Mouse (Mus musculus) heart, embryonic 11.5 days (tissue): ENCODE measurements around the gene Mycbp2. TPM values are rescaled to one million over a fixed set of nuclear protein-coding genes. Genes with fewer than 3 reads are reported as not detected.

ENCODE experiments used
- ATAC-seq: fragments of 200-750 bp; cut with Nextera tagmentation; replicated peaks from 2 replicates; pipeline ENCODE4 v1.8.0; 2017; ENCODE audit warnings: moderate library complexity; ENCODE audit not compliant: insufficient number of reproducible peaks, low FRiP score, low TSS enrichment
- H3K27ac ChIP-seq: fragments of 300-500 bp; sonication (generic); 2 replicates; pipeline ENCODE4 v1.5.1; 2014; ENCODE audit warnings: mild to moderate bottlenecking, low read depth, low read length
- H3K27me3 ChIP-seq: fragments of 300-500 bp; sonication (generic); 2 replicates; pipeline ENCODE4 v1.6.1; 2014; ENCODE audit warnings: mild to moderate bottlenecking, low read length, mixed read lengths; ENCODE audit not compliant: control insufficient read depth, insufficient read depth
- H3K36me3 ChIP-seq: fragments of 300-500 bp; sonication (generic); 2 replicates; pipeline ENCODE4 v1.6.1; 2014; ENCODE audit warnings: mild to moderate bottlenecking, low read length, moderate library complexity, mixed read lengths; ENCODE audit not compliant: control insufficient read depth, insufficient read depth
- H3K4me1 ChIP-seq: fragments of 300-500 bp; sonication (generic); 2 replicates; pipeline ENCODE4 v1.6.1; 2014; ENCODE audit warnings: low read length; ENCODE audit not compliant: control insufficient read depth, insufficient read depth
- H3K4me2 ChIP-seq: fragments of 300-500 bp; sonication (generic); 2 replicates; pipeline ENCODE4 v1.6.1; 2014; ENCODE audit warnings: mild to moderate bottlenecking, moderate library complexity
- H3K4me3 ChIP-seq: fragments of 300-500 bp; sonication (generic); 2 replicates; pipeline ENCODE4 v1.5.1; 2014; ENCODE audit warnings: low read depth, low read length
- H3K9ac ChIP-seq: fragments of 300-500 bp; sonication (generic); 2 replicates; pipeline ENCODE4 v1.6.1; 2014; ENCODE audit warnings: mild to moderate bottlenecking, low read depth, low read length, moderate library complexity
- H3K9me3 ChIP-seq: fragments of 300-500 bp; sonication (generic); replicated peaks from 2 replicates; pipeline ENCODE4 v1.6.1; 2016; ENCODE audit warnings: low read length; ENCODE audit not compliant: control insufficient read depth
- WGBS: fragments of 180-500 bp; shearing (Covaris S2); extraction: QIAGEN DNeasy Blood & Tissue Kit; methylation state at CpG from one replicate; pipeline ENCODE4 v1.1.7; 2014; ENCODE audit not compliant: insufficient replicate concordance; 5-methylcytosine and 5-hydroxymethylcytosine counted together
- polyA plus RNA-seq: library from polyadenylated mRNA; unstranded; fragments of >200 nt; fragmentation: Nextera tagmentation; extraction: Ambion mirVana; gene quantifications from 2 replicates; pipeline ENCODE4 v1.2.1, GENCODE M21; 2014

Gene Mycbp2
- polyA plus RNA-seq, 1 experiment from 2014 or later = 19.1 TPM

- no peak overlapping the region for H3K9ac ChIP-seq
- 0 out of 2 replicates have a peak, but pooled peaks cover 2% of the 10 kb centered on the region for H3K36me3 ChIP-seq
- H3K4me2 ChIP-seq = no peak overlapping the region
- WGBS = 90% methylated on average over 8 of the region's 8 CpGs
- no peak for ATAC-seq
- no peak overlapping the region for H3K4me3 ChIP-seq
- H3K9me3 ChIP-seq = no peaks in the 10 kb centered on the region
- no peaks in the 10 kb centered on the region for H3K27me3 ChIP-seq
- H3K4me1 ChIP-seq = no peaks in the 10 kb centered on the region
- no peak overlapping the region for H3K27ac ChIP-seq
Observed at GRCm38 (mm10) chr14:103095826-103096225, 250.8 kb downstream of the Mycbp2 start.

GRCm38 (mm10) chr14:103095036-103095435, 251.6 kb downstream of the Mycbp2 start:
- H3K4me1 ChIP-seq = no peaks in the 10 kb centered on the region
- no peak for ATAC-seq
- no peaks in the 10 kb centered on the region for H3K27me3 ChIP-seq
- WGBS = 94% methylated on average over 8 of the region's 8 CpGs
- 0 out of 2 replicates have a peak, but pooled peaks cover 2% of the 10 kb centered on the region for H3K36me3 ChIP-seq
- no peak overlapping the region for H3K27ac ChIP-seq
- H3K9ac ChIP-seq = no peak overlapping the region
- H3K4me2 ChIP-seq = no peak overlapping the region
- H3K4me3 ChIP-seq = no peak overlapping the region
- H3K9me3 ChIP-seq = no peaks in the 10 kb centered on the region

- H3K27me3 ChIP-seq = no peaks in the 10 kb centered on the region
- H3K36me3 ChIP-seq = peaks cover 5% of the 10 kb centered on the region; the same call in 1 of the 2 replicates
- H3K4me3 ChIP-seq = no peak overlapping the region
- no peak overlapping the region for H3K27ac ChIP-seq
- no peaks in the 10 kb centered on the region for H3K4me1 ChIP-seq
- ATAC-seq = no peak
- no peaks in the 10 kb centered on the region for H3K9me3 ChIP-seq
- WGBS = 43% methylated on average over 4 of the region's 4 CpGs
- H3K4me2 ChIP-seq = no peak overlapping the region
- no peak overlapping the region for H3K9ac ChIP-seq
Observed at GRCm38 (mm10) chr14:103093670-103094069, 252.9 kb downstream of the Mycbp2 start.

- Histone ChIP-seq H3K4me1 (no peaks in the 10 kb centered on the region), H3K4me2 (no peak overlapping the region), H3K27me3 (no peaks in the 10 kb centered on the region), H3K4me3 (no peak overlapping the region), H3K27ac (no peak overlapping the region), H3K9me3 (no peaks in the 10 kb centered on the region), H3K36me3 (peaks cover 5% of the 10 kb centered on the region; the same call in 1 of the 2 replicates), H3K9ac (no peak overlapping the region)
- ATAC-seq = no peak
- 87% methylated on average over 3 of the region's 3 CpGs for WGBS
Observed at GRCm38 (mm10) chr14:103093236-103093635, 253.4 kb downstream of the Mycbp2 start.

- Histone ChIP-seq H3K27me3 (no peaks in the 10 kb centered on the region), H3K9me3 (no peaks in the 10 kb centered on the region), H3K9ac (no peak overlapping the region), H3K4me2 (no peak overlapping the region), H3K27ac (no peak overlapping the region), H3K36me3 (peaks cover 17% of the 10 kb centered on the region), H3K4me3 (no peak overlapping the region), H3K4me1 (no peaks in the 10 kb centered on the region)
- no peak for ATAC-seq
- 79% methylated on average over 6 of the region's 6 CpGs for WGBS
Observed at GRCm38 (mm10) chr14:103088624-103089023, 258.0 kb downstream of the Mycbp2 start.

- Histone ChIP-seq H3K4me1 (no peaks in the 10 kb centered on the region), H3K4me2 (no peak overlapping the region), H3K36me3 (peaks cover 17% of the 10 kb centered on the region), H3K4me3 (no peak overlapping the region), H3K9ac (no peak overlapping the region), H3K27ac (no peak overlapping the region), H3K9me3 (no peaks in the 10 kb centered on the region), H3K27me3 (no peaks in the 10 kb centered on the region)
- WGBS = 62% methylated on average over 5 of the region's 5 CpGs
- ATAC-seq = no peak
Observed at GRCm38 (mm10) chr14:103087846-103088245, 258.8 kb downstream of the Mycbp2 start.

- Histone ChIP-seq H3K4me3 (no peak overlapping the region), H3K27me3 (no peaks in the 10 kb centered on the region), H3K4me1 (no peaks in the 10 kb centered on the region), H3K9me3 (no peaks in the 10 kb centered on the region), H3K27ac (0 out of 2 replicates have a peak overlapping the region, but pooled peaks have one; percentile 35), H3K9ac (no peak overlapping the region), H3K36me3 (peaks cover 19% of the 10 kb centered on the region), H3K4me2 (no peak overlapping the region)
- 84% methylated on average over 4 of the region's 4 CpGs for WGBS
- peak; percentile 71 for ATAC-seq
Observed at GRCm38 (mm10) chr14:103086671-103087324, 259.8 kb downstream of the Mycbp2 start.

GRCm38 (mm10) chr14:103085840-103086533, 260.6 kb downstream of the Mycbp2 start:
- peaks cover 19% of the 10 kb centered on the region for H3K36me3 ChIP-seq
- H3K27ac ChIP-seq = no peak overlapping the region
- no peak overlapping the region for H3K9ac ChIP-seq
- H3K27me3 ChIP-seq = no peaks in the 10 kb centered on the region
- whole genome bisulfite sequencing = 80% methylated on average over 1 of the region's 1 CpGs
- no peak overlapping the region for H3K4me3 ChIP-seq
- no peaks in the 10 kb centered on the region for H3K9me3 ChIP-seq
- no peak for ATAC-seq
- no peaks in the 10 kb centered on the region for H3K4me1 ChIP-seq
- H3K4me2 ChIP-seq = no peak overlapping the region
